Mouse (Mus musculus) brain, embryonic 18.5 days (tissue): ENCODE measurements around the gene Tox2.

Experiments
- DNase-seq: peaks from one replicate; pipeline ENCODE4 v3.0.0-alpha.2; 2012; ENCODE audit warnings: low read depth, low spot score

Gene Tox2

GRCm38 (mm10) chr2:163254228-163254627, 51.3 kb downstream of the Tox2 start:
- DNase-seq: no peak

GRCm38 (mm10) chr2:163256765-163257164, 53.8 kb downstream of the Tox2 start:
- DNase-seq: no peak

DNA sequence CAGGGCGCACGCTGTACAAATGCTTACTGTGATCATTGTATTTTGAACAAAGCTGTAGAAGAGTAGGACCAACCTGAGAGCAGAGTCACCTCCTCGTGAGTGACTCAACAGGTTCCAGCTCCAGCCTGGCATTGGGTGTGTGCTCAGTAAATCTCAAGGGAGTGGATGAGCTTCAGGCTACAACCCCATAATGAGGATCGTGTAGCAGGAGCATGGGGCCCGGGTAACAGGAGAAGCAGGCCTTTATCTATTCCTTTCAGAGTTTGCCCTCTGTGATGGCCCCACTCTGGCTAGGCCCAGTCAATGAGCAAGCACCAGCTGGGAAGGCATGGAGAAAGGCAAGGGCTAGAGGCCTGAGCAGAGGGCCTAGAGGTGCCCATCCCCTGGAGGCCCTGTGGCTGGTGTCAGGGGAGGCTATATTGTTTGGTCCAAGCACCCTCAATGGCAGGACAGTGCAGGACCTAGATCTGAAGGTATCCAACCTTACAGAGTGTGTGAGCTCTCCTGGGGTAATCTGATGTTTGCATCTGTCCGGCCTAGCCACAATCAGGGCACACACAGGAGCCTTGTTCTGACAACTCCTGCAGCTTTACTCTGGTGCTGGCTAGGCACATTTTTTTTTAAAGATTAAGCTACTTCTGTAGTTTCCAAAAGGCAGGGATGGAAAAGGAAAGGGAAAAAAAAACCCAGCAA, 58.6 kb downstream of the Tox2 start:
- DNase-seq: no peak

- no peak for DNase-seq
Observed at GRCm38 (mm10) chr2:163262055-163262420, 59.1 kb downstream of the Tox2 start.

- no peak for DNase-seq
Observed at GRCm38 (mm10) chr2:163267097-163267496, 64.2 kb downstream of the Tox2 start.

DNA sequence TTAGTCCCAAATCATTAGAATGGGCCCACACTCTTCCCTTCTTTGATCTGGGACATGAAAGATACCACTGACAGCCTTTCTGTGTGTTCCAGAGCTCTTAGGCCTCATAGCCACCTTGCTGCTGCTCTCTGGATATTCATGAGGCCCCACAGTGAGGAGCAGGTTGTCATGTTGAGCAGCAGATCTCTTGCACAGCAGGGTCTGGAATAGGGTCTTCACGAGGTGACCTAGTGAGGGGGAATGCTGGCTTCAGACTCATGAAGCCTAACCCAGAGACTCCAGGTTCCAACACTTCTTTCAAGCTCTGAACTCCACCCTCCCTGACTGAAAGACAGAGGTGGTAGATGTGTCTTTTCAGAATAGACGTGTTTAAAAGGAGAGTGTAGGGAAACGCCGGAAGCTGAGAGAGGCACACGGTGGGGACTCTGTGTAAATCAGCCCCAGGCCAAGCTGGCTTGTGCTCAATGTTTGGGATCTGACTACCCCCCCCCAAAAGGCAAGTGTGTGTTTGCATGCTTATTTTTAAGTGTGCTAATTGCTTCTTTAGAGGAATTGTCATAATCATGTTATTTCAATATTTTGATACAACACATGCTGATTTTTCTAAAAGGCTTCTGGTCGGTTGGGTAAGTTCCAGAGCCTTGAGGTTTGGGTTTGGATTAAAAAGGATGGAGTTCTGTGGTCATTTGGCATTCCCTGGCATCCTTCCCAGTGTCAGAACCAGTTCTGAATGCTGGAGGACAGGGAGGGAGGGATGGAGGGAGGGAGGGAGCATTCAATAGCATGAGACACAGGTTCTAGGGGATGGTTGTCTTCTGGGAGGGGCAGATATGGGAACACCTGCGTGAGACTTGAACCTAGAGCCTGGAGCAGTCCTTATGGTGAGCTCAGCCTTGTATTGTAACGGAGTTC, 68.9 kb downstream of the Tox2 start:
- no peak for DNase-seq

DNA sequence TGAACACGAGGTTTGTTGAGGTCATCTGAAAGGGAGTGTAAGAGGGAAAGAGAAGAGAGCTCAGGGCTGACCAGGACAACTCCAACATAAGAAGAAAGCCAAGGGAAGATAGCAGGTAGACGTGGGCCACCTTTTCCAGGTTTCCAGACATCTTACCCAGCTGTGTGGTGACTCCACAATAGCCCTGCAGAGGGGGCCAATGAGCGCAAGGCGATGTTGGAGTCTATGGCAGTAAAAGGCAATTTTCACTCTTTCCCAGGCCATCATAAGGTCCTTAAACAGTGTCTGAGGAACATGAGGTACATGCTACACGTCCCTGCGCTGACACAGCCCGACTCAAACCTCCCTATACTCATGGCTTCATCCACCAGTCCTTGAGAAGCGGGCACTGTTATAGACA, 70.9 kb downstream of the Tox2 start:
- DNase-seq: no peak

DNA sequence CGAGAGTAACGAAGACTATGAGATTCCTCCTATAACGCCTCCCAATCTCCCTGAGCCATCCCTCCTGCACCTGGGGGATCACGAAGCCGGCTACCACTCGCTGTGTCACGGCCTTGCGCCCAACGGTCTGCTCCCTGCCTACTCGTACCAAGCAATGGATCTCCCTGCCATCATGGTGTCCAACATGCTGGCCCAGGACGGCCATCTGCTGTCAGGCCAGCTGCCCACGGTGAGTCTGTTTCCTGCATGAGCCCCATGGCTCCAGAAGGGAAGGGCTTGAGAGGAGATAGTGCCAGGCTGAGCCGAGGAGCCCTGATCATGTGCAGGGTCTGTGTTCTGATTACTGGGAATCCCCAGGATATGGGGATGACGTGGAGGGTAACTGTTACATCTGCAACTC, 73.1 kb downstream of the Tox2 start:
- DNase-seq: no peak

DNA sequence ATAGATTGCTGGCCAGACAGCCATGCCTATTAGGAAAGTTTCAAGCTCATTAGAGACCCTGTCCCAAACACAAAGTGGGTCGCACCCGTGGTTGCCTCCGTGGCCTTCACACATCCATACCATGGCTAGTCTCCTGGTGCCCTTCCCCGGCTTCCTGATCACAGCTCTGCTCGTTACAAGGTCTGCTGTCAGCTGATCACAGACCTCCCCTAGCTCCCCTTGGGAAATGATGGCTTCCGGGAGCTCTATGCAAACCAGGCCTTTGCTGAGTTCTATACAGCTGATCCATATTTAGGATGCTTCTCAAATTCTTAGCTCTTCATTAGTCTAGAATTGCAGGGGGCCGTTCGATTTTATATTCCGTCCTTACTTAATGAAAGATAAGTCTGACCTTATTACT, 75.1 kb downstream of the Tox2 start:
- DNase-seq: no peak

GRCm38 (mm10) chr2:163280636-163281322, 77.9 kb downstream of the Tox2 start:
- no peak for DNase-seq

GRCm38 (mm10) chr2:163284856-163285255, 81.9 kb downstream of the Tox2 start:
- DNase-seq: no peak

- no peak for DNase-seq
Observed at GRCm38 (mm10) chr2:163285335-163285734, 82.4 kb downstream of the Tox2 start.

GRCm38 (mm10) chr2:163285762-163286161, 82.8 kb downstream of the Tox2 start:
- DNase-seq: no peak

- no peak for DNase-seq
Observed at GRCm38 (mm10) chr2:163288881-163289379, 86.0 kb downstream of the Tox2 start.

- DNase-seq: no peak
Observed at GRCm38 (mm10) chr2:163296999-163297630, 94.2 kb downstream of the Tox2 start.

DNA sequence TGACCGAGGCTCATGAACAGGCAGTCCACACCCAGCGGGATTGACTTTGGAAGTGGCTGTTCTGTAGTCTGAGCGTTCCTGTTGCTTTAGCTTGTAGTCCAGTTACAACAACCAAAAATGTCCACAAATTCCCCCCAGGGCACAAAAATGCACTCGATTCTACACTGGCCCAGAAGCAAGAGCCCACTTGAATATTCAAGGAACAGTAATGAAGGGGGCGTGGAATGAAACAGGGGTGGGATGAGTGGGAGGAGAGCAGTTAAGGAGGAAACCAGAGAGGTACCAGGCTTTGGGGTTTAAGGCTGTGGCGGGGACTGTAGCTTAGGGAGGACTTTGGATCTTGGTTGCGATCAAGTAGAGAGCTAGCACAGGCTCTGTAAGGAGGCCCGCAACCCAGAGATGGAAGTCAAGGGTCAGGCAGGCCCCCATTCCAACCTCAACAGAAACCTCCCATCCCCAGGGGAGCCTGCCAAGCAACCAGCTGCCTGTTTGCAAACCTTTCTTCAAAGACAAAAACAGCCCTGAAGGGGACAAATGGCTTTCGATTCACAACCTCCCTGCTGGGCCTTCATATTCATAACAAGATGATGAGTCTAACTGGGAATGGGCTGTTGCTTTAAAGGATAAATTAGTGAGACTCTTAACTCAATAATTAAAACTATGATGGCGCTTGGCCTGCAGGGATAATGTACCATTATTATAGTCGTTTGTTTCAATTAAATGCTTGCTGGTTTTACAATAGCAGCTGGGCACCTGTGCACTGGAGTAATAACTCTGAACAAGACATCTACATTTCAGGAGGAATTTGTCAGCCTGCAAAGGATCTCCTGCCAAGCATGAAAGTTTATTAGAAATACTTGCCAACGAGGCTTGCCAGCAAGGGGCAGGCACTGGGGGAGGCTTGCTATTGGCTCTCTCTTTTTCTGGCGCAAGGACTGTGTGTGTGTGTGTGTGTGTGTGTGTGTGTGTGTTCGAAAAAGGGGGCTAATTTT, 97.4 kb downstream of the Tox2 start:
- no peak for DNase-seq

DNA sequence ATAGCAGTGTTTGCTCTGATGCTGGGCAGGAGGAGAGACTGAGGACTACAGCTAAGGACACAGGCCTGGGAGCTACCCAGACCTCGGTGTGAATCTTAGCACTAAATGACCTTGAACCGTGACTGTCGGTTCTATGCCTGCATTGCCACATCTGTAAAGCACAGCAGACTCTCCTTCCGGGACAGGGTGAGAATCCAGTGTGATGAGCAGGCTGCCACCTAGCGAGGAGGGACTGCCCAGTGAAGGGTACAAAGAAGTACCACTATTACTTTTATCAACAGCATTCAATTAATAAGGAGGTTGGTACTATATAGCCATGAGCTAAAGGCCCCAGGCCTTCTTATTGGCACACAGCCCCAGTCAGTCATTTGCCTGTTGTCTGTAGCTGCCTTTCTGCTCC, 98.7 kb downstream of the Tox2 start:
- no peak for DNase-seq

- DNase-seq: no peak
Observed at GRCm38 (mm10) chr2:163303037-163303436, 100.1 kb downstream of the Tox2 start.

DNA sequence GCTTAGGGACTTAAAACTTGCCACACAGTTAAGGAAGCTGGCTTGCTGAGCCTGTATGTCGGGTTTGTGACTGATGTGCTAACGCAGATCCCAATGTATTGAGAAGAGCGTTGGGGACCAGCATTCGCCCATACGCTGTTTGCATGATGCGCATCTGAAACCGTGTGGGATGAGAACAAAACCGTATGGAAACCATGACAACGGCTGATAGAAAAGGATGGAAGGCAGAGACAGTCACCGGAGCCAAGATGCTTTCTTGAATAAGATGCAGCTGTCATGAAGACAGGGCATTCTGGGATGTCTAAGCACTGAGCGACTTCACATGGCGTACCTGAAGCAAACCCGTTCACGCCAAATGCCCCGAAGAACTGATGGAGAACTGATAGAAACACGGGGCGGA, 106.5 kb downstream of the Tox2 start:
- DNase-seq: no peak

- DNase-seq: no peak
Observed at GRCm38 (mm10) chr2:163310163-163310688, 107.3 kb downstream of the Tox2 start.
